Comparison of ENCODE assay signal across 16 mouse cellular contexts in the genomic region with DNA sequence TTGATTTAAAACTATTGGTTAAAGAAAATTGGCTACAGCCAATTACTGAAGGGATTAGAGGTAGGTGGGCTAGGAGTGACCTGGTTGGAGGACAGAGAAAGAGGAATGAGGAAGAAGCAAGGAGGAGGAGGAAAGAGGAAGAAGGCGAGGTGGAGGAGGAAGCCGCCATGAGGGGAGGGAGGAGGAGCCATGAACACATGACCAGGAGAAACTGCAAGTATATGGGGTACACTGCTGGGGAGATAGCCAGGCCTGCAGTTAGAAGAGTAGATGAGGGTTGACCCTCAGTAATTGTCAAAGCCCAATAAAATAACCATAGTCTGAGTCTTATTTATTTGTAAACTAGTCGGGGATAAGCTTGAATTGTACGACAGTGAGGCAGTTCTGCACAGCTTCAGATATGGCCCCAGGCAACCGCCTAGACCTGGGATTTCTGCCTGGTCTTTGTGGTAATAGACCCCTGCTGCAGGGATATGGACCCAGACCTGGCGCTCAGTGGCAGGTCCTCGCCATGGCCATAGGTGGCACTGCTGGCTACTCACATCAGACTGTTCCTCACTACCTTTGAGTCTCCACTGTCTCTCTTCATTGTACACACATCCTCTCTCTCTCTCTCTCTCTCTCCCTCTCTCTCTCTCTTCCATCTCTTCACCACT. TPM values are rescaled to one million over a fixed set of nuclear protein-coding genes. Genes with fewer than 3 reads are reported as not detected.
DNase-seq lines count a peak whose midpoint lies in the region; ATAC-seq and TF ChIP-seq lines count a peak whose summit lies in the region.
"Had no signal": no experiment of that assay in that cellular context is flagged by ENCODE, and none has a peak within 500 bp of the region (broad histone marks: within the 10 kb centered on the region; RNA-seq: fewer than 3 reads in every experiment).

No protein-coding gene starts in this region.

- no peaks in the 10 kb centered on the region for H3K27me3 ChIP-seq in ES-Bruce4 (ENCODE audit: control insufficient read depth, insufficient read depth, low read length, poor library complexity, severe bottlenecking)
- H3K27me3 ChIP-seq in megakaryocyte, embryonic 14.5 days (replicated peaks), result peaks cover under 1% of the 10 kb centered on the region

- no peaks in the 10 kb centered on the region for H3K9me3 ChIP-seq in ES-Bruce4 (replicated peaks; ENCODE audit: control insufficient read depth, insufficient read depth, low read length, poor library complexity, severe bottlenecking)
- H3K9me3 ChIP-seq in megakaryocyte, embryonic 14.5 days, result no peaks in the 10 kb centered on the region

- 0 out of 2 replicates have a peak, but pooled peaks cover 2% of the 10 kb centered on the region for H3K36me3 ChIP-seq in ES-Bruce4 (ENCODE audit: control insufficient read depth, insufficient read depth, low read length, poor library complexity, severe bottlenecking)
- H3K36me3 ChIP-seq in megakaryocyte, embryonic 14.5 days (replicated peaks; ENCODE audit: low read length), result no peaks in the 10 kb centered on the region

- H3K4me3 ChIP-seq in ES-Bruce4 (ENCODE audit: low read depth, low read length), result peak overlapping the region; percentile 81
- peak overlapping the region; percentile 20 for H3K4me3 ChIP-seq in megakaryocyte, embryonic 14.5 days (replicated peaks)

- H3K9ac ChIP-seq in ES-Bruce4 (ENCODE audit: low read depth, poor library complexity, severe bottlenecking), result peak overlapping the region; percentile 70

- TF ChIP-seq CTCF in ES-Bruce4 (IDR thresholded peaks at IDR 0.05; ENCODE audit: low read depth, low read length), result peak; percentile 26

- peak; percentile 38 for DNase-seq in CD4-positive helper T cell, adult 2 months (ENCODE audit: low read depth, low spot score)
- no peak for DNase-seq in adrenal gland, adult 2 months
- DNase-seq in layer of hippocampus, postnatal 14 days (ENCODE audit: low spot score in 2 of 2), result no peak
- no peak for DNase-seq in heart, adult 11 months
- DNase-seq: cerebellum, adult 11-12 months; embryo, embryonic 11 days; kidney, postnatal 4 days; lung, adult 2 months; right cerebral cortex, postnatal 25 days; thymus, postnatal 25 days had no signal

- no peaks in the 10 kb centered on the region for H3K4me1 ChIP-seq in ES-Bruce4 (ENCODE audit: control insufficient read depth, insufficient read depth, low read length)
- H3K4me1 ChIP-seq in megakaryocyte, embryonic 14.5 days, result no peaks in the 10 kb centered on the region

- no peak overlapping the region for H3K27ac ChIP-seq in ES-Bruce4 (ENCODE audit: insufficient read depth, low read length)

- TF ChIP-seq POLR2A in ES-Bruce4 (IDR thresholded peaks at IDR 0.05; ENCODE audit: insufficient read depth, low read length), result no peak

- TF ChIP-seq EP300 in ES-Bruce4 (IDR thresholded peaks at IDR 0.05; ENCODE audit: insufficient read depth, low read depth, low read length), result no peak

- peak; percentile 76 for ATAC-seq in common myeloid progenitor, adult 5-6 weeks (replicated peaks; ENCODE audit: low read depth, poor library complexity, severe bottlenecking)
- ATAC-seq: inflammation-experienced regulatory T-cells, adult 6 months had no signal

RNA-seq across cellular contexts. Expression of a gene that starts 7.2 kb away (rescaled TPM):
- 6.4 and 6.7 TPM in 2 replicates for polyA plus RNA-seq in ES-Bruce4 (2011; ENCODE audit: insufficient read depth, insufficient read length, low read depth, missing spikeins)
- total RNA-seq in common myeloid progenitor, adult 5-6 weeks (2017), result 0.34 and 0.96 TPM in 2 replicates
- polyA plus RNA-seq in megakaryocyte, embryonic 14.5 days (2012; ENCODE audit: insufficient read depth, low replicate concordance), result 0.09 TPM in 1 of 2 replicates, not detected in the other
- total RNA-seq in adrenal gland, adult 2 months (2021), result 100 to 1,000 TPM; 159 to 164 TPM
- 230 and 305 TPM in 2 replicates for polyA plus RNA-seq in adrenal gland, adult 2 months (2012; rRNA removed)
- 1 to 10 TPM; 8.3 to 8.7 TPM for total RNA-seq in layer of hippocampus, postnatal 14 days (2021)

RNA-seq across cellular contexts. Expression of a gene that starts 50.9 kb away (rescaled TPM):
- polyA plus RNA-seq in ES-Bruce4 (2011; ENCODE audit: insufficient read depth, insufficient read length, low read depth, missing spikeins), result not detected in 2 replicates
- 2.3 TPM in 1 of 2 replicates, not detected in the other for total RNA-seq in common myeloid progenitor, adult 5-6 weeks (2017)
- not detected in 2 replicates for polyA plus RNA-seq in megakaryocyte, embryonic 14.5 days (2012; ENCODE audit: insufficient read depth, low replicate concordance)
- total RNA-seq in adrenal gland, adult 2 months (2021), result 1 to 10 TPM in 1 of 2 experiments, not detected in 1; 2.3 TPM
- 0.67 TPM in 1 of 2 replicates, not detected in the other for polyA plus RNA-seq in adrenal gland, adult 2 months (2012; rRNA removed)
- not detected for total RNA-seq in layer of hippocampus, postnatal 14 days (2021)
- total RNA-seq: hematopoietic stem cell, adult 5-6 weeks; left cerebral cortex, postnatal 14 days had no signal

Comparison
In these comparisons a context has a peak if more than half of its experiments do, and no peak if none do; other contexts are left out.
1. RNA of a gene that starts 7.2 kb away (total RNA-seq): 159 to 164 TPM in adrenal gland, adult 2 months; 8.3 to 8.7 TPM in layer of hippocampus, postnatal 14 days and 0.34 to 0.96 TPM in common myeloid progenitor, adult 5-6 weeks; every median in the first group is over 10 times any median in the second.